Mouse (Mus musculus): ENCODE measurements around the gene 1700056E22Rik. TPM values are rescaled to one million over a fixed set of nuclear protein-coding genes. Genes with fewer than 3 reads are reported as not detected.

The 1700056E22Rik gene
- polyA plus RNA-seq, 1 experiment from 2014 or later: 1.2 TPM

GRCm38 (mm10) chr1:184068971-184069370 lies 34.9 kb upstream of the 1700056E22Rik start:
- H3K9me3 ChIP-seq (ENCODE audit: control insufficient read depth): no peaks in the 10 kb centered on the region
- TF ChIP-seq CTCF (IDR thresholded peaks at IDR 0.05; ENCODE audit: low read depth): no peak
- 95% methylated on average over 12 of the region's 12 CpGs for WGBS
- no peaks in the 10 kb centered on the region for H3K27me3 ChIP-seq (replicated peaks; ENCODE audit: control insufficient read depth, insufficient read depth, low read length)
- H3K4me1 ChIP-seq (replicated peaks; ENCODE audit: control insufficient read depth, insufficient read depth, low read length): no peaks in the 10 kb centered on the region
- H3K9ac ChIP-seq (ENCODE audit: low read depth, low read length): no peak overlapping the region
- no peak overlapping the region for H3K27ac ChIP-seq (ENCODE audit: low read depth, low read length)
- no peak overlapping the region for H3K4me2 ChIP-seq (replicated peaks; ENCODE audit: low read depth)
- no peak overlapping the region for H3K4me3 ChIP-seq (ENCODE audit: low read depth, low read length)
- peaks cover 5% of the 10 kb centered on the region; the same call in 1 of the 2 replicates for H3K36me3 ChIP-seq (ENCODE audit: control insufficient read depth, insufficient read depth)
- no peak for ATAC-seq

- Histone ChIP-seq H3K4me2 (replicated peaks; ENCODE audit: low read depth) (no peak overlapping the region), H3K27me3 (replicated peaks; ENCODE audit: control insufficient read depth, insufficient read depth, low read length) (no peaks in the 10 kb centered on the region), H3K27ac (ENCODE audit: low read depth, low read length) (no peak overlapping the region), H3K9ac (ENCODE audit: low read depth, low read length) (no peak overlapping the region), H3K4me1 (replicated peaks; ENCODE audit: control insufficient read depth, insufficient read depth, low read length) (no peaks in the 10 kb centered on the region), H3K9me3 (ENCODE audit: control insufficient read depth) (no peaks in the 10 kb centered on the region), H3K4me3 (ENCODE audit: low read depth, low read length) (no peak overlapping the region), H3K36me3 (ENCODE audit: control insufficient read depth, insufficient read depth) (peaks cover 5% of the 10 kb centered on the region; the same call in 1 of the 2 replicates)
- 90% methylated on average over 18 of the region's 18 CpGs for WGBS
- TF ChIP-seq CTCF (IDR thresholded peaks at IDR 0.05; ENCODE audit: low read depth): no peak
- no peak for ATAC-seq
Measured at GRCm38 (mm10) chr1:184067704-184068558, 33.8 kb upstream of the 1700056E22Rik start.

- 74% methylated on average over 11 of the region's 11 CpGs for WGBS
- Histone ChIP-seq H3K4me3 (ENCODE audit: low read depth, low read length) (no peak overlapping the region), H3K27me3 (replicated peaks; ENCODE audit: control insufficient read depth, insufficient read depth, low read length) (no peaks in the 10 kb centered on the region), H3K4me1 (replicated peaks; ENCODE audit: control insufficient read depth, insufficient read depth, low read length) (no peaks in the 10 kb centered on the region), H3K4me2 (replicated peaks; ENCODE audit: low read depth) (no peak overlapping the region), H3K9ac (ENCODE audit: low read depth, low read length) (no peak overlapping the region), H3K36me3 (ENCODE audit: control insufficient read depth, insufficient read depth) (peaks cover 5% of the 10 kb centered on the region; the same call in 1 of the 2 replicates), H3K27ac (ENCODE audit: low read depth, low read length) (no peak overlapping the region), H3K9me3 (ENCODE audit: control insufficient read depth) (no peaks in the 10 kb centered on the region)
- ATAC-seq: no peak
- TF ChIP-seq CTCF (IDR thresholded peaks at IDR 0.05; ENCODE audit: low read depth): no peak
Measured at GRCm38 (mm10) chr1:184066460-184067287, 32.6 kb upstream of the 1700056E22Rik start.

GRCm38 (mm10) chr1:184065589-184066361 lies 31.7 kb upstream of the 1700056E22Rik start:
- H3K36me3 ChIP-seq (ENCODE audit: control insufficient read depth, insufficient read depth): peaks cover 2% of the 10 kb centered on the region; the same call in 1 of the 2 replicates
- no peak for TF ChIP-seq CTCF (IDR thresholded peaks at IDR 0.05; ENCODE audit: low read depth)
- no peaks in the 10 kb centered on the region for H3K9me3 ChIP-seq (ENCODE audit: control insufficient read depth)
- H3K4me1 ChIP-seq (replicated peaks; ENCODE audit: control insufficient read depth, insufficient read depth, low read length): no peaks in the 10 kb centered on the region
- no peak overlapping the region for H3K4me2 ChIP-seq (replicated peaks; ENCODE audit: low read depth)
- no peak; the same call in 1 of the 2 replicates for ATAC-seq
- H3K4me3 ChIP-seq (ENCODE audit: low read depth, low read length): no peak overlapping the region
- no peak overlapping the region for H3K9ac ChIP-seq (ENCODE audit: low read depth, low read length)
- H3K27ac ChIP-seq (ENCODE audit: low read depth, low read length): no peak overlapping the region
- 83% methylated on average over 13 of the region's 13 CpGs for WGBS
- no peaks in the 10 kb centered on the region for H3K27me3 ChIP-seq (replicated peaks; ENCODE audit: control insufficient read depth, insufficient read depth, low read length)

GRCm38 (mm10) chr1:184064306-184064705 lies 30.2 kb upstream of the 1700056E22Rik start:
- no peak overlapping the region for H3K4me2 ChIP-seq (replicated peaks; ENCODE audit: low read depth)
- no peak for TF ChIP-seq CTCF (IDR thresholded peaks at IDR 0.05; ENCODE audit: low read depth)
- no peak overlapping the region for H3K27ac ChIP-seq (ENCODE audit: low read depth, low read length)
- 76% methylated on average over 7 of the region's 7 CpGs for WGBS
- no peak overlapping the region for H3K9ac ChIP-seq (ENCODE audit: low read depth, low read length)
- no peak overlapping the region for H3K4me3 ChIP-seq (ENCODE audit: low read depth, low read length)
- H3K27me3 ChIP-seq (replicated peaks; ENCODE audit: control insufficient read depth, insufficient read depth, low read length): no peaks in the 10 kb centered on the region
- H3K4me1 ChIP-seq (replicated peaks; ENCODE audit: control insufficient read depth, insufficient read depth, low read length): no peaks in the 10 kb centered on the region
- H3K9me3 ChIP-seq (ENCODE audit: control insufficient read depth): no peaks in the 10 kb centered on the region
- no peak for ATAC-seq
- no peaks in the 10 kb centered on the region for H3K36me3 ChIP-seq (ENCODE audit: control insufficient read depth, insufficient read depth)

Measured in intestine, postnatal 0 days (tissue).